Mouse (Mus musculus) adrenal gland, adult 18-20 months (tissue): ENCODE data around the gene St8sia2. TPM values are rescaled to one million over a fixed set of nuclear protein-coding genes. Genes with fewer than 3 reads are reported as not detected.

Experiments used
- DNase-seq, 2 experiments: peaks; one replicate each; pipeline ENCODE4 v3.0.0; 2021 to 2022; ENCODE audit warnings: low spot score in 2 of 2
- long read RNA-seq, 2 experiments: library from polyadenylated mRNA; stranded (forward); transcript quantifications; one replicate each; pipeline ENCODE4 v2.0.0; 2021
- total RNA-seq, 2 experiments: library from RNA; stranded (reverse); gene quantifications; 1 replicate in 1 of 2; 2 replicates in 1 of 2; pipeline ENCODE4 v1.2.3; 2021

Gene St8sia2
- total RNA-seq = under 1 TPM; 0.43 to 0.67 TPM
- long read RNA-seq, experiment 1 = 0 reads
- long read RNA-seq, experiment 2 = 0 reads

DNA sequence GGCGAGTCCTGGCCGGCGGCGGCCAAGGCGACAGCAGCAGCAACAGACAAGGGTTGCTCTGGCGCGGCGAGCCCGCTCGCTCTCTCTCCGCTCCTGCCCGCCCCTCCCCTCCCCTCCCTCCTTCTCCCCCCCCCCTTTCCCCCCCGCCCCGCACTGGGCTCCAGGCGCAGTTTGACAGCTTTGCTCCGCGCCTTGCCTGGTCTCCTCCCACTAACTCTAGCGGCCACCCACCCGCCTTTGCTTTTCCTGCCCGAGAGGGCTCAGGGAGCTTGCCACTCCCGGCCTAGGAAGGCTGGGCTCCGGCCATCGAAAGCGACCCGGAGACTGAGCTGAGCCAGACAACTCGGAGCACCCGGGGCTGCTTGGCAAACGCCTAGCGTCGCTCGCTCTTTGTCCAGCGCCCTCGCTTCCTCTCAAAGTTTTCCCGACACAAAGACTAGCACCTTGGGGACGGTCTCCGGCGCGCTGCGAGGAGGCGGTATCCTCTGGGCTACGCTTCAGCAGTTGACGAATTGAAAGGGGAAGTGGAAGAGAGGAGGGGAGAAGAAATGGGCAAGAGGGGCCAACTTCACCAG lies at the start of gene St8sia2:
Gene St8sia2 (minus strand): TSS at position 90 of the 575 bp plus-strand sequence.
- DNase-seq = peak; percentile 26 to 33

DNA sequence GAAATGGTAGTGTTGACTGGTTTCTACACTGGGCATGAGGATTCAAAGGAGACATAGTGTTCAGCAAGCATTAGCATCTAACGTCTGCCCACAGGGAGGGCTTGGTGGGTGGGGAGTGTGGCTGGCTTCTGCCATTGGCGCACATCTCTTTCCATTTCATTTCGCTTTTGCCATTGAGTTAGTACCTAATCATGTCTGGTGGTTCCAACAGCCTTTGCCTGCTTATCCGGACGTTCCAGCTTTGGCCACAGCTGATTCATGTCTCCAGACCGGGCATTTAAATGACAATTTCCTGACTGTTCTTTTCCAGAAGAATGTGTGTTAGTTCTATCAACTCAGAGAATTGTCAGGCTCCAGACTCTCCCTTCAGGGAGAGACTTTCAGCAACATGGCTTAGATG lies 47.6 kb upstream of the St8sia2 start:
- DNase-seq = no peak

DNA sequence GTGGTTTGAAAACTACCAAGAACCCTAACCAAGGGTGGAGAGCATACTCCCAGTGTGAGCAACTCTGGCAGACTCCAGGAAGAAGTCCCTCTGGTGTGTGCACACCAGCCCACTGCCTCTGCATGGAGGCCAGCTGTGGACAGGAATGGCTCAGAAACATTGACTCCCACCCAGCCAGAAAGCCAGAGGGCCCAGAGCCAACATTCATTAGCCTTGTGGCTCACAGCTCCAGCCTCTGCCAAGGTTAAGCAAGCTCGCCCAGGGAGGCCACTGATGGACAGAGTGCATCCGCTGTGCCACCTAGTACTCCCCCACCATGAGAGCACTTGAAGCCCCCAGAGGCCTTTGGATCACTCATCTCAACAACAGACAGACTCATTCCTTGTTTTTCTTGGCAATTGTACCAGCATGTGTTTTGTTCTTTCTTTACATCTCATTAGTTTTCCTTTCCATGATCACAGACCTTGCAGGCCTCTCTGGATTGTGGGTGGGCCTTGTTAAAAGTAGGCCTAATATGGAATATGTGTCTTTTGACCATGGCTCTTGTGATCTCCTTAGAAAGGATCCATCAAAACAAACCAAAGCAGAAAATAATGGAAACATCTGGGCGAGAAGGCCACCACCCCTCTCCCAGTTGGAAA lies 46.9 kb upstream of the St8sia2 start:
- DNase-seq = no peak

DNA sequence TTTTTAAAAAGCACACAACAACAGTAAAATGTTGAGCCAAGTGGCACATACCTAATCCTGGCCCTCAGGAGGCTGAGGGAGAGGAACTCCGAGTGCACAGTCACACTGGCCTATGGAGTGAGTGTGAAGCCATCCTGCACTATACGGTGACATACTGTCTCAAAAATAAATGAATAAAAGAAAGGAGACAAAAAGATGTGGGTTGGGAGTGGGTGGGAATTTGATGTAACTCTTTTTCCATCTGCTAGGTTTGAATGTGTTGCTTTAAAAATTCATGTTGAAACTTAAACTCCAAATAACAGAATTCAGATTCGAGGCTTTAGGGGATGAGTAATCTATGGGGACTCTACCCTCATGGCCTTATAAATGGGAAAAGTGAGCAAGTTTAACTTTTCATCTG lies 46.2 kb upstream of the St8sia2 start:
- DNase-seq = no peak

DNA sequence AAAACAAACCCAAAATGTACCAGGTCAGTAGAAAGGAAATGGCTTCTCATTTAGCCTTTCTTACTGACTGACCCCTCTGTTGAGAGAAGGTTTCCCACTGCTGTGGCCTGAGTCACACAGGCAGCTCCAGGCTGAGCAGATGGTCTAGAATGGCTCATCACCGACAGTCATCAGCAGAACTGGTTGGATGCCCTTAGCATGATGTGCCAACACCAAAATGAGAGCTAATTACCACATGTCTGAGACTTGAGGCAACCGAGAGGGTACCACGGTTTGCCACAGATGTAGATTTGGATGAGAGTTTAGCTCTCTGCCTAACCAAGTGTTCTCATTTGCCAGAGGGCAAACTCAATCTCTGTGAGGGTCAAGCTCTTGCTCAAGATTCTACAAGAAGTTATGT lies 42.3 kb upstream of the St8sia2 start:
- DNase-seq = no peak

DNA sequence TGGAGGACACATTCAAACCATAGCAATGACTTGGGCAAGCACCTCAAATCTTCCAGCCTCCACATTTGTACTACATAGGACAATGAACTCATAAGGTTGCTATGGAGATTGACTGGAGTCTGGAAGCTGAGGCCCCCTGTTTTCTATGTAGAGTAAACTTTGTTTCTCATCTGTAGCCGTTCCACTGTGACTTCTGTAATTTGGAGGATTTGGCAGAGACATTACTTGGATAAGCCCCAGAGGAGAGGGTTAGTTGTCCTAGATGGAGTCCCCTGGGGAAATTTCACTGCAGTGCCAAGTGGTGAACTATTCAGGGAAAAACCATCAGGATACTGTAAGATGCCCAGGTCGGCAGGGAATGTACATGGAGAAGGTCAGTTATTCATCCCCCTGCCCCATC lies 34.1 kb upstream of the St8sia2 start:
- no peak for DNase-seq

DNA sequence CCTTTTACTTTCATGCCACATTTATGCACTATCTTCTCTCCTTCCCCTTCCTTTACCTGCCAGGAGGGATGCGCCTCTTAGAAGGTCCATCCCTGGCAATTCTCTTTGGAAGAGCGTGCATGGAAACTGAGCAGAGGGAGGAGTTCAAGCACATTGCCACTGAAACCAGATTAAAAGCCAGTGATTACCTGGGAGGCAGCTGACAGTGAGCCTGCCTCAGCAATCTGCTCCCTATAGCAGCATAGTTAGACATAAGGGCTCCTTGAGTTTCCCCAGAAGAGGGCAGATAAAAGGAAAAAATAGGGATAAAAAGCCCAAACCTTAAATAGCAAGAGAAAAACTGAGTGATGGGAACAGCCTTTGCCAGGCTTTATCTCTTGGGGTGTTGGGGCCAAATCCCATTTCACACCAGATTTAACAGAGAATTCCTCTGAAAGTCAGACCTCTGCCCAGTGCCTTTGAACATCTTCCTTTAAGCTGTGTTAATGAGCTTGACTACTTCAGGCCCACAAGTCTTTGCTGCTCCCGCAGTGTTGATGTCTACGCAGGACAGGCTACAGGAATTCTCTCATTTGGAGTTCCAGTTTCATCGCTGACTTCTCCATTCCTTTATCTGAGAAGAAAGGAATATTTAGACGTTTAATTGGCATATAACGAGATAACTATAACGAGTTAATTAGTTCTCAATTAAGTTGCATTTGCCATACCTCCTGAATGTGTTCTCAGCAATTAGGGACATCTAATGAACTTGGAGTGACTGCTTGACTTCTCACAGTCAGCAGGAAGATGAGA lies 31.9 kb upstream of the St8sia2 start:
- no peak for DNase-seq

DNA sequence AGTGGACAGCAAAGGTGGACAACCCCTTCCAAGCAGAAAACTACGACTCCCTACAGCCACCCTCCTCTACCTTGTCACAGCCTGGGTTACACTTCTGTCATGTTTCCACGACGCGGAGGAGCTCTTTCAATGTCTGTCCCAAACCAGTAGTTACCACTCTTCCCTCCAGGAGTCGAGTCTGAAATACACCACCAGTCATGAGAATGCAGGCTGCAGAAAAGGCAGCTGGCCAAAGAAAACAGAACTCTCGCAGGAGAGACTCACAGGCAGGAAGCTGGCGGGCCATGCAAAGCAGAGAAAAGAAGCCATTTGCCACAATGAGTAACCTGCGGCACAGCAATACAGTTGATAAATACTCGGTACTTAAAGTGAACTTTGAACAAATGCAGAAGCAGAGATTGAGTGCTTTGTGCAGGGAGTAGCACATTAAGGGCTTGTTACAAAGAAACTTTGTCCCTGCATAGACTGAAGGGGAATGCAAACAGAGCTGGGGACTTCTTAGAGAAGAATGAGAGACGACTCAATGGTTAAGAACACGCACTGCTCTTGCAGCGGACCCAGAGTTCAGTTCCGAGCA lies 30.2 kb upstream of the St8sia2 start:
- no peak for DNase-seq

DNA sequence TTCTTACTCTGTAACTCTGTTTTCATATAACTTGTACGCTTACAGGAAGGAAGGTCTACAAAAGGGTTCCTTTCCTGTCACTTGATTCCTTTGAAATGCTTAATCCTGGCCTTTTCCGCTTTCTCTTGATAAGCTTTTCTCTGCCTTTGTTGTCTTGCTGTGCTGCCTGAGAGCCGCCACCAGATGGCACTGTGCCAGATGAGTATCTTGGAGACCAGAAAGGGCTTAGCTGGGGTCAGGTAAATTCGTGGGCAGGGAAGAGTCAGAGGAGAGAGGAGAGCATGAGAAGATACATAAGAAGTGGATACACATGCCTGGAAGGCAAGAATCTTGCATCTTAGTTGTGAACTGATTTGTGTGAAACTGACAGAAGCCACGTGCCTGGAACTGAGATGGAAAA lies 11.5 kb upstream of the St8sia2 start:
- peak; percentile 64 to 73 for DNase-seq

DNA sequence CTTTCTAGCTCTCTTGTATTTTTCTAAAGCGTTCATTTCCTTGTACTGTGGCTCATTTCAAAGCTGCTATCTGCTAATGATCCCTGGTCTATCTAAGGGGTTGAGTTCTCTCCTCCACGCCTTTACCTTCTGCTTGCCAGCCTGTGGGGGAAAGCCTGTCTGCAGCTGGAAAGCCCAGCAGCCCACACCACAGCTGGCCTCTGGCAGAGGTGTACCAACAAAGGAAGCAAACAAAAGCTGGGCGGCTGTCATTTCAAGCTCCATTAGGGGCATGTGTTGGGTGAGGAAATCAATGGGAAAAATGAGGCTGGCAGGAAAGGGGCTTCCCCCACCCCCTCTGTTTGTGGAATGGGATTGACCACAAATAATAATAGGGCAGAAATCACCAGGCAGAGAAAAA lies 10.7 kb upstream of the St8sia2 start:
- no peak for DNase-seq

DNA sequence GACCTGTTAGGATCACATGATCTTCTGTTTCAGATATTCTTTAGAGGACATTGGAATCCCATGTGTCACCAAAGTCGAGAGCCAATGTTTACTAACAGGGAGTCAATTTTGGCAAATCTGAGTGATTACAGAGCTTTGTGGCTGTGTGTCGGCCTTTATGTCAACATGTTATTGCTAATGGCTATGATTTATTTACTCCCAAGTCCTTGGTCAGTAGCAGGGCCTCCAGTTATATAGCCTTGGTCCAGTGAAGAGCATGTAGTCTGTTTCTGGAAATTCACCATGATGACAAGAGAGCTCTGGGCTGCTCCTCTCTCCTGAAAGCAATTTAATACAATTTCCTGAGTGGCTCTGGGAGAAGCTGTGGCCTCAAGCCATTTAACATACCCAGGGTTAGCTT lies 9.1 kb upstream of the St8sia2 start:
- no peak for DNase-seq

DNA sequence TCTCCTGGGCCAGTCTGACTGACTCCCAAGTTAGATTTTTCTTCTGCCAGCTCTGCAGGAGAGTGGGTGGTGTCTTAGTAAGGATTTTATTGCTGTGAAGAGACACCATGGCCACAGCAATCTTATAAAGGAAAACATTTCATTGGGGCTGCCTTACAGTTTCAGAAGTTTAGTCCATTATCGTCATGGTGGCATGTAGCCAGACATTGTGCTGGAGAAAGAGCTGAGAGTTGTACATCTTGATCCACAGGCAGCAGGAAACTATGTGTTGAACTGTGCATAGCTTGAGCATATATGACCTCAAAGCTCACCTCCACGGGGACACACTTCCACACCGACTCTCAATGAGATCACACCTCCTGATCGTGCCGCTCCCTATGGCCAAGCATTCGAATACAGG lies 8.3 kb upstream of the St8sia2 start:
- no peak for DNase-seq

DNA sequence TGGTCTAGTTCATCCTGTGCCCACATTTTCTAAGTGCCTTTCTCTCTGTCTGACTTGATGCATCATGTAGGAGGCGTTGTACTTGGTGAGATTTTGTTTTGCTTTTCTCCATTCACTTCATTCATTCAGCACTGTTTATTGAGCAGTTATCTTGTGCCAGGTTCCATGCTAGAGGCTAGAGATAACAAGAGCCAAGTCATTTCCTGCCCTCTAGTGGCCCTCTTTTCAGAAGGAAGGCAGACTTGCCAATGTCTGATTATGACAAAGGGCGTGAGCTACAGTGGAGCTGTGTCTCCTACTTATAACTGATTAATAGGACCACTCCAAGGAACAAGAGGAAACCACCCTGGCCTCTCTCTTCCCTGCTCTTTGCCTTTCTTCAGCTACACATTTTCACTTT lies 3.1 kb upstream of the St8sia2 start:
- DNase-seq = no peak

DNA sequence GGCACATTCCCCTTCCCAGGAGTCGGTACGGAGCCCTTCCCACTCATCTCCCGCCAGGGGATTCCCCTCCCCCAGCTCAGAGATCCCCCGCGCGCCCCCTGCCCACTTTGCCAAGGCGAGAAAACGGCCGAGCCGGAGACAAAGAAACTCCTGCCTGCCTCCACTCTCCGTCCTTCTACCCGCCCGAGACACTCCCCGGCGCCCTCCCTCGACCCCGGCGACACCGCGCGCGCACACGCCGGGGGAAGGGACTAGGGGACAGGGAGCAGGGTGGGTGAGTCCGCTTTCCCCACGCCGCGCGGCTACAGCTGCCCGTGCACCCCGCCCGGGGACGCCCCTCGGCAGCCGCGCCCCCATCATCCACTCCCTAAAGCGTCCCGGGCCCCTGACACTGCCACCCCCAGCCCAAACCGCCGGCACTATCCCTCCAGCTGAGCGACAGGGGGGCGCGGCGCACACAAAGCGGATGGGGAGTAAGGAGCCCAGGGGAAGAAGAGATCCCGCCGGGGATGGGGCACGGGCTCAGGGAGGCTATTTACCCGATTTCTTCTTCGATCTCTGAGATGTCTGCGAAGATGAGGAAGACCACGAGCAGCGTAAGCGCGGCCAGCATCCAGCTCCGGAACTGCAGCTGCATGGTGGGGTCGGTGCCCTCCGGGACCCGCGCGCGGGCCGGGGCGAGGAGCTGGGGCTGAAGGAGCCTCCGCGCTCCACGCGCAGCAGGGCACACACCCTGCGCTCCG lies 461 bp downstream of the St8sia2 start:
- DNase-seq = peak; percentile 20 to 25

DNA sequence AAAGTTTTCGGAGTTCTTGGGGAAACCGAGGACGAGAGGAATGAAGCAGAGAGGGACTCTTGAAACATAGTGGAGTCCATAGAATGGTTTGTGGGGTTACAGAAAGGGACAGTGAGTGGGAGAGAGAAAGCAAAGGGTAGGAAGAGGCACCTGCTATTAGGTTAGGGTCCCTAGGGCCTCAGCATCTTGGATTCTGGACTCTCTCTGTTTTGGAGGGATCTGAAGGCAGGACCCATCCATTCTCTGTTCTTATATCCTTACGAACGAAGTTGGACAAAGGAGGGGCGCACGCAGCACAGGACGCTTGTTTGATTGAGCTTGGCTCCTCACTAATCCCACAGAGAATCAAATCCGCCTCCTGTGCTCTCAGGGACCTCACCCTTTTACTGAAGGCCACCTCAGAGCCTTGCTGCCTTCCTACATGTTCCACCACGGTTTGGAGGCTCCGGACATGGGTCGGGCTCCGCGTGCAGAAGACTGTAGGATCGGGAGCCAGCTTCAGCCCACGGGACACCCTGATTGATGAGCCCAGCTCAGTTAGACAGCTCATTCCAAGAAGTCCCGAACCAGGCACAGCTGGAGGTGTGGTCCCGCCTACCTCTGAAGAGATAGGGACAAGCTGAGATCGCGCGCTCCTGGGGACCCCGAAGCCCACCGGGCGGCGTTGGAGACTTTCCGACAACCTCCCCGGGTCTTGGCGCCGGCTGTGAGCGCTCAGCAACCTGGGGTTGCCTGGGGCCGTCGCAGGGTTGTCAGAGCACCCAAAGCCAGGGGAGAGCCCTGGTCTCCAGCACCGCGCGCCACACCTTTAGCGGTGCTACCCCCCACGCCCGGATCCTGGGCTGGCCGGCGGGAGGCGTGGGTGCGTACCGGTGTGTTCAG lies 1.3 kb downstream of the St8sia2 start:
- no peak for DNase-seq

DNA sequence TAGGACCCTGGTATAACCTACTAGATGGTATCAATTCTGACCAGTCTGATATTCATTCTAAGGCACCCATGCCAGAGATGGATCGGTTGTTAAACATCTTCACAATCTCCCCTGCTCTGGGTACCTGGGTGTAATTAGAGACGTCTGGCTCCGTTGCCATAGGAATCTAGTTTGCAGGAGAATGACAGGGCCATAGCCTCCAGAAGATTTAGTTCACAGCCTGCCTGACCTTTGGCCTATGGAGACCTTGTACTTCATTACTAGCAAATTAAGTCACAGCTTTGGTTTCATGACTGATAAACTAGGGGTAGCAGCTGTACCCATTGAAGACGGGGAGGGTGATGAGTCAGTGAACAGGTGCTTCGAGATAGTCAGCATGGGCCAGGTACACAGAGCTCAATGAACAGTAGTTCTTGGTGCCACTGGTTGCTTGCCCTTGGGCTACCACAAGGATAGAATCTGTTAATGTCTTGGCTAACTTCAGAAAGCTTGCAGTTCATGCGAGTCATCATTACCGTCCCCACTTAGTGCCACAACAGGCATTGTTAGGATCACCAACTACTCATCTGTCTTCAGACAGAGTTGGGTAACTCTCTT lies 4.4 kb downstream of the St8sia2 start:
- no peak for DNase-seq

DNA sequence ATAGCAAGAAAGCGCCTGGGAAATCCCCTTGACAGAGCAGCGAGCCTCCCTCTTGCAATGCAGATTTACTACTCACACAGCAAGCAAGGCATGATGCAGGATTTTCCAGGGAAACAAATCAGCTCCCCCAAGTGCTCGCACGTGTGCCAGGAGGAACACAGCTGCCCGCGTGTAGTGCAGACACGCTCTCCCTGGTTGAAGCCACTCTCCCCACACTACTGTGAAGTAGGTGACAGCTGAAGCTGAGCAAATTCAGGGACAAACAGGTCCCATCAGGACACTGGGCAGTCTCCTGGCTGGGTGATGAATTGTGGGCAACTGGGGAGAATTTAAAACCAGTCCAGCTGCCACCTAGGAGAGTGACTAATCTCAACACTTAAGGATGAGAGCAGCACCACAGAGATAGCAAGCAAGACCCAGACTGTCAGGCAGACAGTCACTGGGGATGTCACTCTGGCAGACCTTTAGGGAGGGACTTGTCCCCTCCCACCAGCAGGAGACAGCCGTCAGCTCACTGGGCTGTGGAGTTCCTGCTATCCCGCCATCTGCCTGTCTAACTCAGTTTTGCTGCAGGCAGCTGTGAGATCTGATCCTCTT lies 6.6 kb downstream of the St8sia2 start:
- DNase-seq = no peak

DNA sequence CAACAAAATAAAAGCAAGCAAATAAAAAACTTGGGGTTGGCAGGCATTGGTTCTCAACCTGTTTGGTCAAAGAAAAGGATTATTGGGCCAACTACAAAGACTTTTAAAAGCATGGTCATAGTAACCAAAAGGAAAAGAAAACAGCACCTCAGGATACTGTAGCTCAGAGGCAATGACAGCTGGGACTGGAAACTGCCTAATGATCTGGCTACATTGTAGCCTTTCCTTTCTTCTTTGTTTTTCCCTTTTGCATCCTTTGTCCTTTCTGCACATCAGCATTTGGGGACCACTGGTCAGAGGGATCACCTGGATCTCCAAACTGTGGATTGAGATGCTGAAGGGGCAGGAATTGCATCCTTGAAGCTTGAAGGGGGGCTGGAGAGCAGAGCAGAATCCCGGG lies 7.1 kb downstream of the St8sia2 start:
- DNase-seq = no peak

DNA sequence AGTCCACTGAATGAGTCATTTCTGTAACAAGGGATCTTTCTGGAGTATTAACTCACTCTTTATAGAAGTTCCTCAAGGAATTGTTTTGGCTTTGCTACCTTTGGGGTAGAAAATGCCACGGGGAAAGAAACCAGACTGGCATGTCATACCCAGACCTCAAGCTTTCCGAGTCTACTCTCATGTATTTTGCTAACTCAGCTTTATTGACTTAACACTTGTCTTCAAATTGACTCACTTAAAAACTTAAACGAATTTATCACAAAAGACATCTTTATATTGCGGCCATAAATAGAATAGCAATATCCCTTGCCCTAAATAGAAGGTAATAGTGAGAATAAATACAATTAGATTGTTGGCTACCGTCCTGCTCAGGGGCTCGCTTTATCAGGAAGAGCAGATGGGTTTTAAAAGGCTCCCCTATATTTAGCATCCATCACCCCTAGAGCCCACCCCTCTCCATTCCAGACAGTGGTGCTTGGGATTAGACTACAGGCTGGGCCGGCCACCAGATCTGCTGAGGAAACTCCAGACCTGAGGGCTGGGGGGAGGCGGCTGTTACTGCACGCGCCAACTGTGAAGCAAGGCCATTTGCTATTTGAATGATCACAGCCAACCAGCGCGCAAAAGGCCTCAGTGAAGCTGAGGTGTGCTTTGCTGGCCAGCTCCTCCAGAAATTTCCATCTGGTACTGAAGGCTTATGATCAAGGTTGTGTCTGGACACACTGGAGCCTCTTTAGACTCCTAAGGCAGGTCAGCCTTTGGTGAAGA lies 12.6 kb downstream of the St8sia2 start:
- no peak for DNase-seq
